Mouse (Mus musculus) heart, postnatal 0 days (tissue): ENCODE measurements around the gene Cldn10. TPM values are rescaled to one million over a fixed set of nuclear protein-coding genes. Genes with fewer than 3 reads are reported as not detected.

ENCODE experiments used
- ATAC-seq: fragments of 200-750 bp; cut with Nextera tagmentation; 2 replicates; pipeline ENCODE4 v1.8.0; 2017; ENCODE audit warnings: low read depth, moderate number of reproducible peaks, moderate library complexity; ENCODE audit not compliant: insufficient read depth
- DNase-seq: peaks from one replicate; pipeline ENCODE4 v3.0.0-alpha.2; 2016; ENCODE audit warnings: low spot score
- H3K27ac ChIP-seq: fragments of 300-500 bp; sonication (generic); 2 replicates; pipeline ENCODE4 v1.5.1; 2014; ENCODE audit warnings: low read depth, mild to moderate bottlenecking
- H3K27me3 ChIP-seq: fragments of 300-500 bp; sonication (generic); 2 replicates; pipeline ENCODE4 v1.6.1; 2014; ENCODE audit warnings: low read length, mixed read lengths; ENCODE audit not compliant: control insufficient read depth, insufficient read depth
- H3K36me3 ChIP-seq: fragments of 300-500 bp; sonication (generic); replicated peaks from 2 replicates; pipeline ENCODE4 v1.6.1; 2014; ENCODE audit warnings: low read length, mixed read lengths; ENCODE audit not compliant: control insufficient read depth, insufficient read depth
- H3K4me1 ChIP-seq: fragments of 300-500 bp; sonication (generic); 2 replicates; pipeline ENCODE4 v1.6.1; 2014; ENCODE audit warnings: antibody characterized with exemption; ENCODE audit not compliant: control insufficient read depth, insufficient read depth
- H3K4me2 ChIP-seq: fragments of 300-500 bp; sonication (generic); 2 replicates; pipeline ENCODE4 v1.6.1; 2014; ENCODE audit warnings: low read depth, mild to moderate bottlenecking, low read length, moderate library complexity
- H3K4me3 ChIP-seq: fragments of 300-500 bp; sonication (generic); 2 replicates; pipeline ENCODE4 v1.5.1; 2014; ENCODE audit warnings: low read depth, low read length
- H3K9ac ChIP-seq: fragments of 300-500 bp; sonication (generic); replicated peaks from 2 replicates; pipeline ENCODE4 v1.6.1; 2014; ENCODE audit warnings: low read depth, low read length, mixed read lengths
- H3K9me3 ChIP-seq: fragments of 300-500 bp; sonication (generic); replicated peaks from 2 replicates; pipeline ENCODE4 v1.6.1; 2016; ENCODE audit warnings: low read length; ENCODE audit not compliant: control insufficient read depth
- CTCF ChIP-seq: IDR thresholded peaks from 2 replicates; pipeline ENCODE4 v1.5.1; 2016; ENCODE audit warnings: antibody characterized with exemption, control low read depth, low read depth
- EP300 ChIP-seq: IDR thresholded peaks from 2 replicates; pipeline ENCODE4 v1.6.1; 2016; ENCODE audit warnings: antibody characterized with exemption, low read depth
- WGBS: fragments of 180-500 bp; shearing (Covaris S2); extraction: QIAGEN DNeasy Blood & Tissue Kit; methylation state at CpG from one replicate; pipeline ENCODE4 v1.1.7; 2014; 5-methylcytosine and 5-hydroxymethylcytosine counted together
- polyA plus RNA-seq: library from polyadenylated mRNA; unstranded; fragments of >200 nt; fragmentation: Nextera tagmentation; extraction: Ambion mirVana; gene quantifications from 2 replicates; pipeline ENCODE4 v1.2.1, GENCODE M21; 2015
- total RNA-seq: library from RNA; depleted of rRNA; stranded (reverse); fragments of >200 nt; gene quantifications from 2 replicates; pipeline ENCODE4 v1.2.3, GENCODE M21; 2014; ENCODE audit warnings: low replicate concordance

The Cldn10 gene
- total and polyA plus RNA-seq, 2 experiments from 2014 or later, result 0.15 to 1.7 TPM

DNA sequence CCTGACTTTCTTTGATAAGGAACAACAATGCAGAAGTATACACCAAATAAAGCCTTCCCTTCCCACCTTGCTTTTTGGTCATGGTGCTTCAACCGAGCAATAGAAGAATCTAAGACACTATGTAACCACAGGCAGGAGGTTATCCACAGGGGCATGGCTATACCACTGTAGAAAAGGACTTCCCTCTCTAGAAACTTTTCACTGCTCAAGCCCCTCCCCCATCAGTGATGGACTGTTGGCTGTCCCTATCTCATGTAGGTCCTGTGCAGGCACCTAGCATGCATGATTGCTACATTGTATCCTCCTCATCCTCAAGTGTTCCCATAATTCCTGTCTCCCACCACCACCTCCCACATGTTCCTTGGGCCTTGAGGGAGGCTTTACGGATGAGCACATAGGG lies 7.2 kb downstream of the Cldn10 start:
- Histone ChIP-seq H3K27me3 (no peaks in the 10 kb centered on the region), H3K9me3 (no peaks in the 10 kb centered on the region), H3K4me3 (no peak overlapping the region), H3K4me2 (no peak overlapping the region), H3K4me1 (0 out of 2 replicates have a peak, but pooled peaks cover 3% of the 10 kb centered on the region), H3K9ac (no peak overlapping the region), H3K27ac (no peak overlapping the region), H3K36me3 (no peaks in the 10 kb centered on the region)
- TF ChIP-seq EP300 (no peak), CTCF (no peak)
- DNase-seq (no peak), ATAC-seq (no peak)
- WGBS, result 87% methylated on average over 2 of the region's 2 CpGs

DNA sequence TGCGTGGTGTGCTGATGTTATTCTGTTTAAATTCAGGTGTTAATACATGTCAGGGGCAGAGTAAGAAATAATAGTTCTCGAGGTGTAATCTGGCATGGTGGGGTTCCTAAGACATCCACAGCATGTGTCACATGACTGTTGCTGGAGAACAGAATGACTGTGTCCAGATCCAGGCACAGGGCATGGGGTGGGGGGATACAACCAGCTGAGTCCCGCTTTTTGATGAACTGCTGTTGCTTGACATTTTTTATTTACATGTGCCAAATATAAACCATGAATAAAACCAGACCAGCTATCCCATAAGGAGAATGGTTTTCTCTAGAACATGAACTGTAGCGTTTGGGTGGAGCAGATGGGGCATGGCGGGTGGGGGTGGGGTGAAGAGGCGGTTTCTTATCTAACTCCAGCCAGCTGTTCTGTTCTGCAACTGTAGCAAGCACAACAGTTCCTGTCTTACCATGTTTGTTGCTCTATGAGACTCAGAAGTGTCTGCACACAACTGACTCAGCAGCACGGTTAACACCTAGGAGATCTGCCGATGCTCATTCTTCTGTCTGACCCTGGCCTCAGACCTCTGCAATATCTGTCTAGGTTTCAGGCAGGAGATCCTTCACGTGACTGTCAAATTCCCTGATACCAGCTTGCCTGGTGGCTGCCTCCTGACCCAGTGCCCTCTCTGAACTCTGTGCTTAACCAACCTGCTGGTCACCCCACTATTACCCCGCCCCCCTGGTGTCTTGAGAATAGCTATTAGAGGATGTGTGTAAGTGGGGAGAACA lies 8.4 kb downstream of the Cldn10 start:
- no peak for ATAC-seq
- Histone ChIP-seq H3K27me3 (no peaks in the 10 kb centered on the region), H3K4me2 (peak overlapping the region; percentile 15; the same call in 1 of the 2 replicates), H3K36me3 (no peaks in the 10 kb centered on the region), H3K27ac (peak overlapping the region; percentile 43; the same call in 1 of the 2 replicates), H3K9me3 (no peaks in the 10 kb centered on the region), H3K4me3 (no peak overlapping the region), H3K9ac (no peak overlapping the region), H3K4me1 (0 out of 2 replicates have a peak, but pooled peaks cover 3% of the 10 kb centered on the region)
- TF ChIP-seq EP300 (no peak), CTCF (no peak)
- WGBS, result 39% methylated on average over 10 of the region's 10 CpGs
- no peak for DNase-seq

DNA sequence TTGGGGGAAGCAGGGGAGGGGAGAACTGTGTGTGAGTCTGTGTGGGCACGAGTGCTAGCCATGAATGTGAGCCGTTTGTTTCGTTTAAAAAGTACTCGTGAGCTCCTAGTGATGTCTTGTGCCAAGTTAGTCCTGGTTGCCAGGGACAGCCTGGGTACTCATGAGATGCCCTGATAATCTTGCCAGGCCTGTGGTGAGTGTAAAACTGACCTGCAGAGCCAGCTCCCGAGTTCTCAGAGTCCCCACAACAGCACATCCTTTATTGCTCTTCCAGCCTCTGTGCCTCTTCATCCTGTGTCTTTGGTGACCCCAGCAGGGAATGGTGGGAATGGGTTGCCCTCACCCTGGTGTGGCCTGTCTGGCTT lies 9.0 kb downstream of the Cldn10 start:
- H3K9me3 ChIP-seq, result no peaks in the 10 kb centered on the region
- no peaks in the 10 kb centered on the region for H3K36me3 ChIP-seq
- TF ChIP-seq CTCF (no peak), EP300 (no peak)
- H3K4me3 ChIP-seq, result no peak overlapping the region
- ATAC-seq (no peak), DNase-seq (no peak)
- H3K27me3 ChIP-seq, result no peaks in the 10 kb centered on the region
- peak overlapping the region; percentile 15; the same call in 1 of the 2 replicates for H3K4me2 ChIP-seq
- peak overlapping the region; percentile 43; the same call in 1 of the 2 replicates for H3K27ac ChIP-seq
- no peak overlapping the region for H3K9ac ChIP-seq
- H3K4me1 ChIP-seq, result 0 out of 2 replicates have a peak, but pooled peaks cover 3% of the 10 kb centered on the region
- 37% methylated on average over 5 of the region's 5 CpGs for WGBS

DNA sequence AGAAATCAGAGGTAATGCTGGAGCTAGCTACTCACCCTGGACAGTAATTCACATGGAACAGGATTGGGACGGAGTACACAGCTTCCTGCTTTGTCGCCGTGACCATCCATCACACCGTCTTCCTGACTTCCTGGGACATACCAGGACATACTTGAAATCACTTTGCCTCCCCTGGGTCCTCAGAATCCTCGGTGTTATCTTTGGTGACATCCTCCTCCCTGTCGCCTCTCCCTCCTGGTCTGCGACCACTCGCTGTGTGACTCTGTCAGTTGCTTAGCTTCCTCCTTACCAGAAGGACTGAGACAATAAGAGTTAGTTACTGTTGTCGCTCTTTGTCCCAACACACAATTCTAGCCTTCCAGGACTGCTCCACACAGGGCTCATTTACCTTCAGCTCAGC lies 9.6 kb downstream of the Cldn10 start:
- H3K4me2 ChIP-seq, result no peak overlapping the region
- no peaks in the 10 kb centered on the region for H3K27me3 ChIP-seq
- no peaks in the 10 kb centered on the region for H3K36me3 ChIP-seq
- H3K4me1 ChIP-seq, result 0 out of 2 replicates have a peak, but pooled peaks cover 3% of the 10 kb centered on the region
- no peak overlapping the region for H3K27ac ChIP-seq
- H3K4me3 ChIP-seq, result no peak overlapping the region
- 57% methylated on average over 9 of the region's 9 CpGs for WGBS
- H3K9me3 ChIP-seq, result no peaks in the 10 kb centered on the region
- no peak overlapping the region for H3K9ac ChIP-seq
- TF ChIP-seq EP300 (no peak), CTCF (no peak)
- ATAC-seq (no peak), DNase-seq (no peak)

DNA sequence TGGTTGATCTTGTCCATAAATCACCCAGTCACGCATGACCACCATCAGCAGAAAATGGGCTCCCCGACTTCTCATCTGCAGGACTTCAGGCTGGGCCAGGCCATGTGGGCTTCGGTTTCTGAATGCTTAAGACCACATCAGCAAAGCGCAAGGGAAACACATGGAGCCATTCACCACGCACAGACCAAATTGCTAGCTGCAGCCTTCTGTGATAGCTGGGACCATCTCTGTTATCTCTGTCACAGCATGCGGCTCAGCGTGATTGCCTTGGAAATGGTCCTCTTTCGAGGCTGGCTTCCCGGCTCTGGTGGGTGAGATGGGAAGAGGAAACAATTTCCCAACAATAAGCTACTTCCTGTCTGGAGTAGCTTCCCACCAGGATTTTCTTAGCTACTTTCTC lies 12.2 kb downstream of the Cldn10 start:
- TF ChIP-seq EP300 (no peak), CTCF (no peak)
- 36% methylated on average over 9 of the region's 9 CpGs for WGBS
- no peak overlapping the region for H3K4me3 ChIP-seq
- H3K36me3 ChIP-seq, result no peaks in the 10 kb centered on the region
- ATAC-seq (no peak), DNase-seq (no peak)
- no peak overlapping the region for H3K9ac ChIP-seq
- H3K27me3 ChIP-seq, result no peaks in the 10 kb centered on the region
- H3K4me2 ChIP-seq, result no peak overlapping the region
- 0 out of 2 replicates have a peak, but pooled peaks cover 3% of the 10 kb centered on the region for H3K4me1 ChIP-seq
- H3K9me3 ChIP-seq, result no peaks in the 10 kb centered on the region
- H3K27ac ChIP-seq, result no peak overlapping the region
